Mouse (Mus musculus) heart, adult 2 months (tissue): ENCODE results near the gene Reep3. TPM values are rescaled to one million over a fixed set of nuclear protein-coding genes. Genes with fewer than 3 reads are reported as not detected.

ENCODE experiments used
- DNase-seq, 2 experiments: peaks; one replicate each; pipeline ENCODE4 v3.0.0; 2021
- H3K27ac ChIP-seq: fragments of 200-600 bp; 2 replicates; pipeline ENCODE4 v1.8.1; 2022
- H3K27me3 ChIP-seq: fragments of 200-500 bp; 2 replicates; pipeline ENCODE4 v1.6.1; 2012; ENCODE audit warnings: mild to moderate bottlenecking, low read length, inconsistent platforms, mixed read lengths; ENCODE audit not compliant: control insufficient read depth, insufficient read depth
- H3K36me3 ChIP-seq: fragments of 200-500 bp; 2 replicates; pipeline ENCODE4 v1.6.1; 2012; ENCODE audit warnings: low read length, inconsistent platforms; ENCODE audit not compliant: control insufficient read depth, insufficient read depth
- H3K4me1 ChIP-seq: fragments of 200-500 bp; 2 replicates; pipeline ENCODE4 v1.6.1; 2011; ENCODE audit warnings: low read length; ENCODE audit not compliant: control insufficient read depth, insufficient read depth
- H3K4me3 ChIP-seq: fragments of 200-600 bp; 2 replicates; pipeline ENCODE4 v1.8.1; 2022
- H3K79me2 ChIP-seq: fragments of 200-500 bp; replicated peaks from 2 replicates; pipeline ENCODE4 v1.6.1; 2012; ENCODE audit warnings: mild to moderate bottlenecking, inconsistent platforms, low read length, moderate library complexity, mixed read lengths; ENCODE audit not compliant: control insufficient read depth, insufficient read depth
- H3K9ac ChIP-seq: fragments of 200-500 bp; 2 replicates; pipeline ENCODE4 v1.6.1; 2012; ENCODE audit warnings: low read depth, mild to moderate bottlenecking, control low read depth, inconsistent platforms, low read length, mixed read lengths
- CTCF ChIP-seq: fragments of 200-600 bp; IDR thresholded peaks from 2 replicates; pipeline ENCODE4 v1.8.1; 2022; ENCODE audit warnings: antibody characterized with exemption, mild to moderate bottlenecking, moderate library complexity
- EP300 ChIP-seq: fragments of 200-500 bp; IDR thresholded peaks from 2 replicates; pipeline ENCODE4 v1.6.1; 2011; ENCODE audit warnings: low read depth, low read length, control low read depth; ENCODE audit not compliant: insufficient read depth
- POLR2A ChIP-seq: fragments of 200-500 bp; IDR thresholded peaks from 2 replicates; pipeline ENCODE4 v1.6.1; 2011; ENCODE audit warnings: mild to moderate bottlenecking, low read depth, low read length, control low read depth; ENCODE audit not compliant: insufficient read depth
- WGBS: fragments of 180-500 bp; shearing (Covaris S2); methylation state at CpG from one replicate; pipeline ENCODE4 v1.1.7; 2018; 5-methylcytosine and 5-hydroxymethylcytosine counted together
- intact Hi-C: fragments of 180-260 bp; cut with DNase I; formaldehyde crosslinking; loops from one replicate; pipeline ENCODE4 v1.15.1; 2025
- polyA plus RNA-seq: library from polyadenylated mRNA; depleted of rRNA; stranded (reverse); fragments of >200 nt; gene quantifications from 2 replicates; pipeline ENCODE4 v1.2.3, GENCODE M21; 2012
- total RNA-seq, 2 experiments: library from RNA; stranded (reverse); gene quantifications; 2 replicates each; pipeline ENCODE4 v1.2.3; 2021

The Reep3 gene
- total and polyA plus RNA-seq, 3 experiments: 14.9 to 20.2 (median 19.7) TPM

GRCm38 (mm10) chr10:67123756-67124155 is 27.0 kb upstream of the Reep3 start:
- Histone ChIP-seq H3K27ac (peak overlapping the region; percentile 64), H3K9ac (no peak overlapping the region), H3K36me3 (peaks cover 32% of the 10 kb centered on the region), H3K79me2 (peaks cover 8% of the 10 kb centered on the region), H3K27me3 (no peaks in the 10 kb centered on the region), H3K4me3 (no peak overlapping the region), H3K4me1 (peaks cover 21% of the 10 kb centered on the region)
- WGBS: 8% methylated on average over 2 of the region's 2 CpGs
- TF ChIP-seq EP300: no peak
- no peak for TF ChIP-seq CTCF
- TF ChIP-seq POLR2A: no peak
- intact Hi-C loops: no loop called here
- no peak for DNase-seq

DNA sequence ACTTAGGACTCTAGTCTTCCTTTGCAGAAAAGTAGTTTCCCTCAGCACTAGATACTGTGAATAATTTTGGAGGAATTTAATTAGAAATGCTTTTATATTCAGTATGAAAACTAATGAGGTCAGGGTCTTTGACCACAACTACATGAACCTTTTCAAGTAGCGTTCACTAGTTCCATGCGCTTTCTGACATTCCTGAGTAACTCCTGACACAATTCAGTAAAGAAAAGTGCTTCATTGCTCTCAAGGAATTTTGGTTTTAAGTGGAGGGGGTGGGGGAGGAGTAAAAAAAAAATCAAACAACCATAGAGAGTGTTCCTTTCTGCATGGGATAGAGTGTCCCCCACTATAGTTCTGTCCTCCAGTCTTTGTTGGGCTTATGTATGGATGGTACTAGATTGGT is 23.9 kb upstream of the Reep3 start:
- H3K27ac ChIP-seq: no peak overlapping the region

DNA sequence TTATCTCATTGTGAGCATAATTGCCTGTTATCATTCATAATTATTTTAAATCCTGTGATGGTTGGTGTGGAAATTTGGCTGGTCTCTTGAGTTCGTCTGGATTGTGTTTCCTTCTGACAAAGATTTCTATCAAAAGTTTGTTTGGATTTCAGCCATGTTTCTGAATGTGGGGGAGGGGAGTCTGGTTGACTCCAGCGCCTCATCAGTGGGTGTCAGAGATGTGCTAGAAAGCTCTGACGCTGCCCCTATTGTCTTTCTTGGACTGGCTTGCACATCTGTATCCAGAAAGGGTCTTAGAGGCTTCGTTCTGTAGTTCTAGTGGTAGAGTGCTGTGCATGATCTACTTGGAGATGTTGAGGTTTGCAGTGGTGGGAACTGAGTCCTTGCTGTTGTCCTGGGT is 23.4 kb upstream of the Reep3 start:
- intact Hi-C loops: no loop called here
- H3K9ac ChIP-seq: no peak overlapping the region
- H3K27me3 ChIP-seq: no peaks in the 10 kb centered on the region
- H3K27ac ChIP-seq: no peak overlapping the region
- H3K4me3 ChIP-seq: no peak overlapping the region
- H3K36me3 ChIP-seq: peaks cover 23% of the 10 kb centered on the region
- 33% methylated on average over 4 of the region's 4 CpGs for WGBS
- DNase-seq: no peak
- peaks cover 26% of the 10 kb centered on the region for H3K4me1 ChIP-seq
- TF ChIP-seq POLR2A (no peak), EP300 (no peak), CTCF (no peak)
- peaks cover 10% of the 10 kb centered on the region for H3K79me2 ChIP-seq

More for the DNA sequence above, 23.9 kb upstream of the Reep3 start:
- peaks cover 23% of the 10 kb centered on the region for H3K36me3 ChIP-seq
- H3K4me3 ChIP-seq: no peak overlapping the region
- H3K79me2 ChIP-seq: peaks cover 10% of the 10 kb centered on the region
- H3K9ac ChIP-seq: no peak overlapping the region
- intact Hi-C loops: no loop called here
- DNase-seq: no peak
- H3K27me3 ChIP-seq: no peaks in the 10 kb centered on the region
- 95% methylated on average over 2 of the region's 2 CpGs for WGBS
- H3K4me1 ChIP-seq: peaks cover 28% of the 10 kb centered on the region
- TF ChIP-seq POLR2A: no peak
- no peak for TF ChIP-seq EP300

- intact Hi-C loops: no loop called here
- Histone ChIP-seq H3K4me3 (no peak overlapping the region), H3K36me3 (peaks cover 23% of the 10 kb centered on the region), H3K4me1 (peaks cover 25% of the 10 kb centered on the region), H3K27ac (no peak overlapping the region), H3K79me2 (peaks cover 10% of the 10 kb centered on the region), H3K9ac (no peak overlapping the region), H3K27me3 (no peaks in the 10 kb centered on the region)
- TF ChIP-seq CTCF (no peak), EP300 (no peak), POLR2A (no peak)
- WGBS: 41% methylated on average over 7 of the region's 7 CpGs
- no peak for DNase-seq
These were observed 22.5 kb upstream of the Reep3 start for GRCm38 (mm10) chr10:67119291-67119690.

DNA sequence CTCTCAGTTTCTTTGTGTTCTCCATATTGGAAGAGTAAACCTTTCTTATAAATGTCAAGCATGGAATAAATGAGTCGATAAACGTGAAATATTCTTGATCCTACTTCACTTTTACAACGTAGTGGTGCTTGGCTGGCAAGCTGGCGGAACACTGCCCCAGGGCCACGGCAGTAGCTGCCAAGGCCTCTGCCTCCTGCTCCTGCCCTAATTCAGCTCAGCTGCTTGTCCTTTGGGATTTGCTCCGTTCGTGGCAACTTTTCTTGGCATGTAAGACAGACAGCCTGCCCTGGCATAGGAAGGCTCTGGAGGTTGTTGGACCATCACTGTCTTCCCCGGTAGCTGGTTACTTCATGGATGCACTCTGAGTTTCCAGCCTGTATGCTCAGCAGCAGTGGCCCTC is 19.5 kb upstream of the Reep3 start:
- intact Hi-C loops: no loop called here
- H3K4me1 ChIP-seq: peaks cover 25% of the 10 kb centered on the region
- peaks cover 13% of the 10 kb centered on the region for H3K36me3 ChIP-seq
- 36% methylated on average over 8 of the region's 8 CpGs for WGBS
- H3K27me3 ChIP-seq: no peaks in the 10 kb centered on the region
- peak in 1 of 2 experiments; percentile 45 for DNase-seq
- H3K4me3 ChIP-seq: no peak overlapping the region
- H3K27ac ChIP-seq: peak overlapping the region; percentile 21
- no peak for TF ChIP-seq POLR2A
- TF ChIP-seq CTCF: no peak
- no peak for TF ChIP-seq EP300
- H3K9ac ChIP-seq: no peak overlapping the region
- peaks cover 7% of the 10 kb centered on the region for H3K79me2 ChIP-seq

GRCm38 (mm10) chr10:67115666-67116091 is 18.9 kb upstream of the Reep3 start:
- H3K79me2 ChIP-seq: peaks cover 11% of the 10 kb centered on the region
- peak overlapping the region; percentile 69 for H3K27ac ChIP-seq
- peak in 1 of 2 experiments; percentile 65 for DNase-seq
- 11% methylated on average over 5 of the region's 5 CpGs for WGBS
- no peaks in the 10 kb centered on the region for H3K27me3 ChIP-seq
- H3K4me1 ChIP-seq: peaks cover 28% of the 10 kb centered on the region
- intact Hi-C loops: loop anchor here (1.0 to 2.0 kb wide), 2 partner anchors 17 to 44 kb away; no protein-coding TSS in a partner anchor
- no peak overlapping the region for H3K4me3 ChIP-seq
- no peak overlapping the region for H3K9ac ChIP-seq
- H3K36me3 ChIP-seq: peaks cover 13% of the 10 kb centered on the region
- TF ChIP-seq CTCF: no peak
- no peak for TF ChIP-seq POLR2A
- no peak for TF ChIP-seq EP300
